Mouse (Mus musculus) testis, postnatal 14 days (tissue): ENCODE results near the gene Adam22.
"Not testable (repeated sequence)": the region's sequence is repeated elsewhere in the genome, so short reads cannot be mapped to it uniquely, and the experiment has no call there.

ENCODE experiments used
- DNase-seq: peaks from one replicate; pipeline ENCODE4 v3.0.0; 2021; ENCODE audit warnings: low spot score

The Adam22 gene

DNA sequence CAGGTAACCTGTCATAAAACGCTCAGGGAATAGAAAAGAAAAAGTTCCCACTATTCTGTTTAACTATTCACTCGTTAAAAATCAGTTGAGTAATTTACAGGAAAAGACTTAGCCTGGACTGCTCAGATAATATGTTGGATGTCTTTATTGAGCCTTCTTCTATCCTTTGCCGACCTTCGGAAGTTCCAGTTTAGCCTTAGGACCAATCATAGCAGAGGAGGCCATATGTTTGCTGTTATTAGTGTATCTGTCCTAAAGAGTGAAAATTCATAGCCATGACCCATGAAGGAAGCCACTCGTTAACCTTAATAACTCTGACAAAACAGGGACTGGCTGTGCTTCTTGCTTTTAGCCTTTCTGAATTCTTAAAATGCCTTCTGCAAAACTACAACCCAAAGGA lies 41.3 kb downstream of the Adam22 start:
- DNase-seq, result no peak

DNA sequence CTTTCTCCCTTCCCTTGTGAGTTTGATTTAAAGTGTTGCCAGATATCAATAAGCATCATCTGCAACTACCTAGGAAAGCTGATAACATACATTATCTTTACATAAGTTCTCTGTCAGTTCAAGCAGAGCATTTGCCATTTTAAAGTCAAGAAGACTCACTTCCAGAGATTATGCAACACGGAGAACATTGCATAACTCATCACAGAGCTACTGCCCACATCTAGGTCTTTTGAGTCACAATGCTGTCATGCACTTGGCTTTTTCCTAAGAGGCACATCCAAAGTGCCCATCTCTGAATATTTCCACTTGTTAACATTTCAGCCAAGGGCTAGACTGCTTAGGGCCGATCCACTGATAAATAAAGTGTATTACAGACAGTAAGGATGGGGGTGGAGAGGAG lies 55.6 kb downstream of the Adam22 start:
- no peak for DNase-seq

DNA sequence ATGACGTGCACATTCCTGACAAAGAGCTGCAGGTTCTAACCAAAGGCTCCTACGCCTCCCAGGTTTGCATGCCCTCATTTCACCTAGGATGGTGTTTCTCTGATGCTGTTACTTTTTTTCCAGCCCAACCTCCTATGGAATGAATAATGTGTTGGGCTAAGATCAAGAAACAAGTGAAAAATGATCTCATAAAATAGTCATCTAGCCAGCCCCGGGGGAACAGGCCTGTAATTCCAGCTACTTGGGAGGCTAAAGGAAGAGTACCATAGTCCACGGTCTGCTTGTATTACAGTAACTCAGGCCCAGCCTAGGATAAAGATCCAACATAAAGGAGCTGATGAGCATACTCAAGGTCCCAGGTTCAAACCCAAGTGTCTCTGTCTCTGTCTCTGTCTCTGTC lies 57.1 kb downstream of the Adam22 start:
- no peak for DNase-seq

- DNase-seq, result no peak
These were observed 70.1 kb downstream of the Adam22 start for GRCm38 (mm10) chr5:8297719-8298419.

DNA sequence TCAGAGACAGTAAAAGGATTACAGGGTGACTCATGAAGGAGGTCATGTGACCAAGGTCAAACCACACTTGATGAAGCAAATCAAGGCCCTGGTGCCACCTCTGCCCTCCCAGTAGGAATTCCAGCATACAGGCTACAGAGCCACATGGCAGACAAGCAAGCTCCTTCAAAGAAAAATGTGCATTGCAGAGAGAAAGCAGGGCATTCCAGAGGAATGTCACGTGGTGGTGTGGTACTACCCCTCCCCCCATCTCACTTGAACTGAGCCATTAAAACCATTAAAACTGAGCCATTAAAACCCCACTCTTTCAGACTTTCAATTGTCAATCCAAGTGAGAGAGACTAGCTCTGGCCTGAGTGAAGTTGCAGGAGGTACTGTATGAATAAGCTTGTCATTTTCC lies 74.7 kb downstream of the Adam22 start:
- no peak for DNase-seq

DNA sequence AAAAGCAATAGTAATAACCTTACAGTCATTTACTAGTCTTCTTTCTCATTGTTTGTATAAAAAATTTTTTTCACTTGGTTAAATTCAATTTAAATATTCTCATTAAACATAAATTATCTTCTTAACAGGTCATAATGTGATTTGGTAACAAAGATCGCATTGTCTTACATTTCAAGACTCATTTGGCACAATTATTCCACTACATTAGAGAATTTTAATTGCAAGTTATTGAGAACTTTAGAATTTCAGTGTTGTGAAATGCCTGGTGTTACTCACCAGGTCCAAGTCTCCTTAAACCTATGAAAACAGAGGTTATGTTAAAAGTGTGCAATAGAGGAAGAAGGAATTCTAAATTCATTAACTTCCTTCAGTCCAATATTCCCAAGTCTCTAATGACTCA lies 76.5 kb downstream of the Adam22 start:
- DNase-seq, result no peak

DNA sequence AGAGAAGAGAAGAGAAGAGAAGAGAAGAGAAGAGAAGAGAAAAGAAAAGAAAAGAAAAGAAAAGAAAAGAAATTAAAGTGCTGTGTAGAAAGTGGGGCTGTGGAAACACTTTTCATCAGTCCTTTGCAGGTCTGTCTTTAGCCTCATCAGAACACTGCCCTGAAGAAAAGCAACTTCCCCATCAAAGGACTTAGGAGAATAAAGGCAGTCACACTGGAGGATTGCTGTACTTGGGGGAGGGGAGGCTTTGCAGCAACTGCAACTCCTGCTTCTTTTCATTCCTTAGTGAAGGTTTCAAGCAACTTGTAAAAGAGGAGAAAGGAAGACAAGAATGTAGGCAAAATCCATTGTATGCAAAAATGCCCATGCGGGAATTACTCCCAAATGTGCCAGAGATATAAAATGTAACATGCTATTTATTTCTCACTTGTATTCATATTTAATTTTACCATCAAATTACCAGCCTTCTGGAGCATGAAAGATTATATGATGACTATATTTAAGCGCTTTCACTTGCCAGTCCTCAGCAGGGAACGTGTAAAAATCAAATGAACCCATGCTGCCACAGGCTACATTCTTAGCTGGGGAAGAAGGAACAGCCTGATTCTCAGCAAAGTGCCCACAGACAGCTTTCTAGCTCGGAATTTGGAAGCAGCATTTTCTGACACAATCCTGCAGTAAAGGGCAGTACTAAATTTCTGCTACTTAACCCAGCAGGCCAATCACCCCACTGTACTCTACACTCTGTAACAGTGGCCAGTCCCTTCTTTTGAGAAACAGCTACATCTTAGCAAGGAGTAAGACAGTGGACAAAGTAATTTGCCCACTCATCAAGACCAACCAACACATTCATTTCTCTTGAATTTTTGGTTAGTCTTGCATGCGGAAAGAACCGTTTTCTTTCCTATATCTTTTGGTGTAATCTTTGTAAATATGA lies 78.0 kb downstream of the Adam22 start:
- DNase-seq, result no peak

DNA sequence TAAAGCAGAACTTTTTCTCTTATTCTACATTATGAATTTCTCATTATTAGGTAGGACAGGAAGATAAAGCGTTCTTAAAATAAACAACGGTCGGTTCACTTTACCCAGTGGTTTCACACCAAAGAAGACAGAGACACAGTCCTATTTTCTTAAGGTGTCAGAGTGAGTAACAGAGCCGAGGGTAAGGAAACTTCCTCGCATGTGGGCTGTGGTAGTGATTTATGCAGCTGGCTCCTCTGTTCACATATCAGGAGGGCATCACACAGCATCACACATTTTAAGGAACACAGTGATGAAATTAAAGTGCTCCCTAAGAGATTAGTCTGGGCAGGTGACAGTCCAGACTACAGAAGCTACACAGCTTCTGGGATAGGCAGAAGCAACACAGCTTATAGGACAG lies 83.8 kb downstream of the Adam22 start:
- DNase-seq, result no peak

GRCm38 (mm10) chr5:8276141-8276540 lies 91.8 kb downstream of the Adam22 start:
- no peak for DNase-seq

DNA sequence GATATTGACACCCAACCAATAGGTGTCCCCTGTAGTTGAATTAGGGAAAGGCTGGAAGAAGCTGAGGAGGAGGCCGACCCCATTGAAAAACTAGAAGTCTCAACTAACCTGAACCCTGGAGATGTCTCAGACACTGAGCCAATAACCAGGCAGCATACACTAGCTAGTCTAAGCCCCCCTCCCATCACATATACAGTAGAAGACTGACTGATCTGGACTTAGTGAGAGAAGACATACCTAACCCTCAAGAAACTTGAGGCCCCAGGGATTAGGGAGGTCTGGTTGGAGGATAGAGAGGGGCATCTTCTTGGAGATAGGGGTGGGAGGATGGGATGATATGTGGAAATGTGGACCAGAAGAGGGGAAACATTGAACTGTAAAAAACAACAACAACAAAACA lies 110.6 kb downstream of the Adam22 start:
- no peak for DNase-seq

GRCm38 (mm10) chr5:8256487-8256886 lies 111.5 kb downstream of the Adam22 start:
- DNase-seq, result no peak

GRCm38 (mm10) chr5:8244696-8245095 lies 123.3 kb downstream of the Adam22 start:
- DNase-seq, result no peak

DNA sequence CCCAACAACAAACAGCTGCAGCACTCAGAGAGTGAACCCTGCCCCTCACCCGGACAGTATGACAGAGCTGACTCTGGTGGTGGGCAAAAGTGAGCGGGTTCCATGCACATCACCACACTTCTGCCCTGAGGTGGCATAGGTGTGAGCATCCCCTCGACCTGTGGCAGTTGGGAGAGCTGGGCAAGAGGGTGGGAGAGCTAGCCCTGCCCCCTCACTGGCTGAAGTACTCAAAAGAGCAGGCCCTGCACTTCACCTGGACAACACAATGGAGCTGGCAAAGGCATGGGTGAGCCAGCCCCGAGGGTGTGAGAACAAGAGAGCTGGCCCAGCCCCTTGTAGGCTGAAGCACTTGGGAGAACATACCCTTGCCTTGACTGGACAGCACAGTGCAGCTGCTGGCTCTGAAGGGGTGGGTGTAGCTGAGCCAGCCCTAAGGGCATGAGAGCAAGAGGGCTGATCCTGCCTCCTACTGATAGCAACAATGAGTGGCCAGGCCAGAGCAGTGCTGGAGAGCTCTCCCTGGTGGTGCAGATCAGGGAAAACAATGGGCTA lies 124.8 kb downstream of the Adam22 start:
- no peak for DNase-seq

DNA sequence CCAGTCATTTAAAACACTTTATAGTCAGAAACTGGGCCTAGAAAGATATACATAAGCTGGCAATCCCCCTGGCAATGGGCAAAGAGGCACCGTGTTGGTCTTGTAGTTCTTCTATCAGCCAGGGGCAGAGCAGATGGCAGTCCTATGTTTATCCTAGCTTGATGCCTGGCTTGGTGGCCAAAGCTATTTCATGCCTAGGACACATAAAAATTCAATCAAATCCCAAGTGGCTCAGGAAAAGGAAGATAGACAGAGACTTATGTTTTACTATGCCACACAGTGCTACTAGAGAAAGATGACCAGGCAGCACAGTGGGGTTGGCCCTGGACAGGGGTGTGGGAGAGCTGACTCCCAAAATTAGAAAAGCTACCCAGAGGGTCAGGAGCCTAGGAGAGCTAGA lies 125.3 kb downstream of the Adam22 start:
- DNase-seq, result no peak

GRCm38 (mm10) chr5:8227073-8227472 lies 140.9 kb downstream of the Adam22 start:
- no peak for DNase-seq

DNA sequence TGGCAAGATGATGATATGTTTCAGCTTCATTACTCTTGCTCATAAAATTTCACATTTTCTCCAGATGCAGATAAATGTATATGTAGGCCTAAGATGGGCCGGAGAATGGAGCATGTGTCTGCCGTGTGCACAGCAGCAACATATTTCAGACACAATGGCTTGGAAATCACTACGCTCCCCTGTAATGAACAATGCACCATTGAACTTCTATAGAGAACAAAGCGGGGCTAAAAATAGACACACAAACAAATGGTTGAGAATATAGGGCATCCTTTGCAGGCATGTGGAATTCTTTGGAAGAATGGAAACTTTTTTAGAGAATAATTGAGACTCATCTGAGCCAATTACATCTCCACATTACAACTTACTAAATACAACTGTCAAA lies 143.6 kb downstream of the Adam22 start:
- no peak for DNase-seq

GRCm38 (mm10) chr5:8223597-8224320 lies 144.2 kb downstream of the Adam22 start:
- DNase-seq, result no peak

DNA sequence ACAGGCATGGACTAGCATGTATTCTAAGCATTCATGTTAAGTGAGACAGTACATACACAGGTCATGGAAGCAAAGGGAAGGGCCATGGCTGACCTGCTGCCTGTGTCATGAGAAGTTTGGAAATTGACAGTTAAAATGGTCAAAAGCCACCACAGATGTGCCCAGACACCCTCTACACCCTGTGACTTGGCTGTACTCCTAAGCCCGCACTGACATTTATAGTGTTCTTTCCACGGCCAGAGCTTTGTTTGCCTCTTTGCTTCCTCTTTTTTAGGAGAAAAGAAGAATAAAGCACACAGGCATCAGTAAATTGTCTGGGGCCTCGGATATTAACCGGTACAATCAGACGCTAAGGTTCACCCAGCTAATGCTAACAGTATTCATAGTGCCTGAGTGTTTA lies 146.3 kb downstream of the Adam22 start:
- no peak for DNase-seq

GRCm38 (mm10) chr5:8215841-8216240 lies 152.1 kb downstream of the Adam22 start:
- DNase-seq, result no peak

DNA sequence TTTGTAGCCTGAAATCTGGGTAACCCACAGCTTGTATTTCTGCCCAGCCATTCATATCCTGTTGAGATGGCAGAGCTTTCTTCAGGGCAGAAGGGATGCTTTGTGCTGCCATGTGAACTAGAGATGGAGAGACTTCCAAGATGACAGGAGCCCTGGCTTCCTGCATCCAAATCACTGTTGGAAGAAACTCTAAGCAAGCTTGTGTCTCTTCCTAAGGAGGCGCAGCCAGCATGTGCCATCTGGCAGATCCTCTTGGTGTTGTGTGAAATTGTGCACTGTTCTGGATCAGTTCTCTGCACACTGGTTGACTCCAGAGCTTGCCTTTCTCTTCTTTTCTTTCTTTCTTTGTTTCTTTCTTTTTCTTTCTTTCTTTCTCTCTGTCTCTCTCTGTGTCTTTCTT lies 183.0 kb downstream of the Adam22 start:
- DNase-seq, result not testable (repeated sequence)

DNA sequence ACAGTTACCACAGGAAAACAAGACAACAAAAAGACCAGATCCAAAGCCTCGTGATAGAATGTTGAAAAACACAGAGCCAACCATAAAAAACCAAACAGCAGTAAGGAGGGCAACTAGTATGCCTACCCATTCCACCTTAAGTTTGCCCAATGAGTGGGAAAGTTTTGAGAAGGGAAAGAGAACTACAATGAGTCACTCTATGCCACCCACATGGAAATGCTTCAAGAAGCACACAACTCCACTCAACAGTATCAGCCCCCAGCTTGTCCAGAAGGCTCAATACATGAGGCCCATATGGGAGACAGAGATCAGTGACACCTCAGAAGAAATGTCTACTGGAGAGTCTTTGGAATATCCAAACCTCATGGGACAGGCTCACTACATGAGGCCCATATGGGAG lies 187.3 kb downstream of the Adam22 start:
- DNase-seq, result no peak

DNA sequence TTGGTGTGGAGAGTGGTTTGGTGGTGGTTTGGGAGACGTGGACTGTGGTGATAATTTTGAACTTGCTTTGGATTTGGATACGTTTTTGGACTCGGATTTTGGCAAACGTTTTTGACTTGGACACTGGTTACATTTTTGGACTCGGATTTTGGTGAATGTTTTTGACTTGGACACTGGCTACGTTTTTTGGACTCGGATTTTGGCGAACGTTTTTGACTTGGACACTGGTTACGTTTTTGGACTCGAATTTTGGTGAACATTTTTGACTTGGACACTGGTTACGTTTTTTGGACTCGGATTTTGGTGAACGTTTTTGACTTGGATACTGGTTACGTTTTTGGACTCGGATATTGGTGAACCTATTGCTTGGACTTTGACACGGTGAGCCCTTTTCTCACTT lies 189.8 kb downstream of the Adam22 start:
- DNase-seq, result no peak

DNA sequence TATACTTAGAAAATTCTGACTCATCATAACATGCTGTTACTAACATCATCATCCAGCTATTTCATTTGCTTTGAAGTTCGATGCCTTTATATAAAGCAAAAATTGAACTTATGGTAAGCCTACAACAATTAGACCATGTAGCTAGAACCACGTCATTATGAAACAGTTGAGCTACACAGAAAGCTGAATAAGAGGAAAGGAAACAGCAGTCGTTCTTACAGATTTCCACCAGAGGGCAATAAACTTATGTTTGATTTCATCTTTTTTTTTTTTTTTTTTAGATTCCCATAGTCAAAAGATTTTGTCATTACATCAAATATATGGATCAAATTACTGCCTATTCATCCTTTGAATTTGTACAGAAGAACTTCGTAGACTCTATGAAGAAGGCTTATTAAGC lies 203.2 kb downstream of the Adam22 start:
- no peak for DNase-seq
